Mouse (Mus musculus) embryonic facial prominence, embryonic 15.5 days (tissue): ENCODE measurements around the gene Cdh16. TPM values are rescaled to one million over a fixed set of nuclear protein-coding genes. Genes with fewer than 3 reads are reported as not detected.

Experiments
- ATAC-seq: fragments of 200-750 bp; cut with Nextera tagmentation; 2 replicates; pipeline ENCODE4 v1.8.0; 2017; ENCODE audit warnings: low read depth, moderate TSS enrichment; ENCODE audit not compliant: insufficient number of reproducible peaks, low FRiP score, low TSS enrichment
- H3K27ac ChIP-seq: fragments of 300-500 bp; sonication (generic); replicated peaks from 2 replicates; pipeline ENCODE4 v1.5.1; 2015; ENCODE audit warnings: mild to moderate bottlenecking, inconsistent platforms
- H3K27me3 ChIP-seq: fragments of 300-500 bp; sonication (generic); 2 replicates; pipeline ENCODE4 v1.6.1; 2015; ENCODE audit warnings: inconsistent platforms
- H3K36me3 ChIP-seq: fragments of 300-500 bp; sonication (generic); 2 replicates; pipeline ENCODE4 v1.6.1; 2015; ENCODE audit warnings: mild to moderate bottlenecking, inconsistent platforms
- H3K4me1 ChIP-seq: fragments of 300-500 bp; sonication (generic); 2 replicates; pipeline ENCODE4 v1.6.1; 2015; ENCODE audit warnings: inconsistent platforms
- H3K4me2 ChIP-seq: fragments of 300-500 bp; sonication (generic); replicated peaks from 2 replicates; pipeline ENCODE4 v1.6.1; 2015; ENCODE audit warnings: mild to moderate bottlenecking, inconsistent platforms
- H3K4me3 ChIP-seq: fragments of 300-500 bp; sonication (generic); replicated peaks from 2 replicates; pipeline ENCODE4 v1.5.1; 2015; ENCODE audit warnings: mild to moderate bottlenecking, inconsistent platforms
- H3K9ac ChIP-seq: fragments of 300-500 bp; sonication (generic); 2 replicates; pipeline ENCODE4 v1.6.1; 2015; ENCODE audit warnings: inconsistent platforms
- H3K9me3 ChIP-seq: fragments of 300-500 bp; sonication (generic); replicated peaks from 2 replicates; pipeline ENCODE4 v1.6.1; 2016; ENCODE audit warnings: inconsistent platforms
- WGBS: fragments of 180-500 bp; shearing (Covaris S2); methylation state at CpG from one replicate; pipeline ENCODE4 v1.1.7; 2015; 5-methylcytosine and 5-hydroxymethylcytosine counted together
- polyA plus RNA-seq: library from polyadenylated mRNA; unstranded; fragments of >200 nt; fragmentation: Nextera tagmentation; extraction: Ambion mirVana; gene quantifications from 2 replicates; pipeline ENCODE4 v1.2.1, GENCODE M21; 2015

Cdh16 gene
- polyA plus RNA-seq, 1 experiment from 2014 or later = 0.40 TPM

GRCm38 (mm10) chr8:104633156-104633744, 9.1 kb upstream of the Cdh16 start:
- WGBS = 49% methylated on average over 9 of the region's 9 CpGs
- no peak overlapping the region for H3K9ac ChIP-seq
- ATAC-seq = no peak
- H3K9me3 ChIP-seq = no peaks in the 10 kb centered on the region
- H3K4me3 ChIP-seq = no peak overlapping the region
- no peak overlapping the region for H3K27ac ChIP-seq
- H3K4me1 ChIP-seq = peaks cover 19% of the 10 kb centered on the region
- peaks cover 12% of the 10 kb centered on the region; the same call in 1 of the 2 replicates for H3K36me3 ChIP-seq
- peaks cover 24% of the 10 kb centered on the region for H3K27me3 ChIP-seq
- no peak overlapping the region for H3K4me2 ChIP-seq

GRCm38 (mm10) chr8:104632486-104632885, 8.3 kb upstream of the Cdh16 start:
- Histone ChIP-seq H3K9me3 (no peaks in the 10 kb centered on the region), H3K36me3 (peaks cover 12% of the 10 kb centered on the region; the same call in 1 of the 2 replicates), H3K27me3 (peaks cover 24% of the 10 kb centered on the region), H3K9ac (no peak overlapping the region), H3K4me2 (peak overlapping the region; percentile 57; the same call in 1 of the 2 replicates), H3K4me1 (peaks cover 19% of the 10 kb centered on the region), H3K27ac (no peak overlapping the region), H3K4me3 (no peak overlapping the region)
- 68% methylated on average over 6 of the region's 6 CpGs for WGBS
- no peak for ATAC-seq

GRCm38 (mm10) chr8:104631975-104632374, 7.8 kb upstream of the Cdh16 start:
- peak overlapping the region; percentile 57 for H3K4me2 ChIP-seq
- ATAC-seq = no peak
- H3K4me3 ChIP-seq = peak overlapping the region; percentile 41; the same call in 1 of the 2 replicates
- WGBS = 22% methylated on average over 5 of the region's 5 CpGs
- H3K36me3 ChIP-seq = peaks cover 12% of the 10 kb centered on the region; the same call in 1 of the 2 replicates
- H3K4me1 ChIP-seq = peaks cover 19% of the 10 kb centered on the region
- H3K27ac ChIP-seq = peak overlapping the region; percentile 65; the same call in 1 of the 2 replicates
- H3K9me3 ChIP-seq = no peaks in the 10 kb centered on the region
- no peak overlapping the region for H3K9ac ChIP-seq
- H3K27me3 ChIP-seq = peaks cover 24% of the 10 kb centered on the region

- H3K27ac ChIP-seq = peak within 1 kb of the TSS; percentile 65; the same call in 1 of the 2 replicates
- peaks cover 19% of the 10 kb centered on the region for H3K4me1 ChIP-seq
- peak; percentile 76 for ATAC-seq
- peak within 1 kb of the TSS; percentile 57 for H3K4me2 ChIP-seq
- peak within 1 kb of the TSS; percentile 15; the same call in 1 of the 2 replicates for H3K9ac ChIP-seq
- H3K9me3 ChIP-seq = no peaks in the 10 kb centered on the region
- under 1% methylated on average over 27 of the region's 28 CpGs for WGBS
- H3K4me3 ChIP-seq = peak within 1 kb of the TSS; percentile 41
- peaks cover 12% of the 10 kb centered on the region; the same call in 1 of the 2 replicates for H3K36me3 ChIP-seq
- peaks cover 24% of the 10 kb centered on the region for H3K27me3 ChIP-seq
Observed at GRCm38 (mm10) chr8:104630981-104631663, 6.9 kb upstream of the Cdh16 start, which contains the start of gene Rrad. Gene Rrad, minus strand, starts transcription at chr8:104631327.

- peaks cover 24% of the 10 kb centered on the region for H3K27me3 ChIP-seq
- ATAC-seq = no peak
- peaks cover 19% of the 10 kb centered on the region for H3K4me1 ChIP-seq
- no peak overlapping the region for H3K27ac ChIP-seq
- H3K9ac ChIP-seq = 0 out of 2 replicates have a peak overlapping the region, but pooled peaks have one; percentile 15
- H3K9me3 ChIP-seq = no peaks in the 10 kb centered on the region
- H3K4me3 ChIP-seq = peak overlapping the region; percentile 41
- peak overlapping the region; percentile 57 for H3K4me2 ChIP-seq
- WGBS = 1% methylated on average over 36 of the region's 36 CpGs
- H3K36me3 ChIP-seq = peaks cover 8% of the 10 kb centered on the region; the same call in 1 of the 2 replicates
Observed at GRCm38 (mm10) chr8:104630574-104630973, 6.4 kb upstream of the Cdh16 start.

- Histone ChIP-seq H3K9me3 (no peaks in the 10 kb centered on the region), H3K27ac (no peak overlapping the region), H3K4me1 (peaks cover 19% of the 10 kb centered on the region), H3K36me3 (0 out of 2 replicates have a peak, but pooled peaks cover 3% of the 10 kb centered on the region), H3K9ac (no peak overlapping the region), H3K4me2 (peak overlapping the region; percentile 57), H3K4me3 (peak overlapping the region; percentile 41), H3K27me3 (peaks cover 24% of the 10 kb centered on the region)
- 33% methylated on average over 8 of the region's 8 CpGs for WGBS
- no peak for ATAC-seq
Observed at GRCm38 (mm10) chr8:104630111-104630479, 5.9 kb upstream of the Cdh16 start.

GRCm38 (mm10) chr8:104629306-104630110, 5.3 kb upstream of the Cdh16 start:
- peaks cover 24% of the 10 kb centered on the region for H3K27me3 ChIP-seq
- no peaks in the 10 kb centered on the region for H3K36me3 ChIP-seq
- H3K9ac ChIP-seq = no peak overlapping the region
- no peak overlapping the region for H3K27ac ChIP-seq
- 0 out of 2 replicates have a peak overlapping the region, but pooled peaks have one; percentile 57 for H3K4me2 ChIP-seq
- peak overlapping the region; percentile 41 for H3K4me3 ChIP-seq
- peaks cover 19% of the 10 kb centered on the region for H3K4me1 ChIP-seq
- no peaks in the 10 kb centered on the region for H3K9me3 ChIP-seq
- WGBS = 74% methylated on average over 22 of the region's 22 CpGs
- no peak for ATAC-seq

- H3K27ac ChIP-seq = no peak overlapping the region
- no peak for ATAC-seq
- no peak overlapping the region for H3K9ac ChIP-seq
- H3K36me3 ChIP-seq = no peaks in the 10 kb centered on the region
- peaks cover 19% of the 10 kb centered on the region for H3K4me1 ChIP-seq
- H3K9me3 ChIP-seq = no peaks in the 10 kb centered on the region
- H3K4me2 ChIP-seq = no peak overlapping the region
- peaks cover 24% of the 10 kb centered on the region for H3K27me3 ChIP-seq
- 95% methylated on average over 21 of the region's 21 CpGs for WGBS
- no peak overlapping the region for H3K4me3 ChIP-seq
Observed at GRCm38 (mm10) chr8:104628402-104628801, 4.2 kb upstream of the Cdh16 start.

GRCm38 (mm10) chr8:104627065-104627740, 3.0 kb upstream of the Cdh16 start:
- peaks cover 16% of the 10 kb centered on the region for H3K4me1 ChIP-seq
- no peak overlapping the region for H3K27ac ChIP-seq
- 61% methylated on average over 4 of the region's 4 CpGs for WGBS
- no peak overlapping the region for H3K9ac ChIP-seq
- ATAC-seq = no peak
- H3K27me3 ChIP-seq = peaks cover 24% of the 10 kb centered on the region
- H3K4me3 ChIP-seq = no peak overlapping the region
- no peaks in the 10 kb centered on the region for H3K36me3 ChIP-seq
- no peak overlapping the region for H3K4me2 ChIP-seq
- H3K9me3 ChIP-seq = no peaks in the 10 kb centered on the region

- no peaks in the 10 kb centered on the region for H3K36me3 ChIP-seq
- no peaks in the 10 kb centered on the region for H3K4me1 ChIP-seq
- no peaks in the 10 kb centered on the region for H3K9me3 ChIP-seq
- no peak overlapping the region for H3K27ac ChIP-seq
- no peak overlapping the region for H3K9ac ChIP-seq
- ATAC-seq = no peak
- no peak overlapping the region for H3K4me3 ChIP-seq
- 77% methylated on average over 5 of the region's 5 CpGs for WGBS
- no peak overlapping the region for H3K4me2 ChIP-seq
- H3K27me3 ChIP-seq = no peaks in the 10 kb centered on the region
Observed at GRCm38 (mm10) chr8:104620765-104621164, 3.4 kb downstream of the Cdh16 start.
